Mouse (Mus musculus): ENCODE measurements around the gene Rassf3. TPM values are rescaled to one million over a fixed set of nuclear protein-coding genes. Genes with fewer than 3 reads are reported as not detected.
A peak's percentile ranks its signal among the peaks of the same experiment; 100 is the strongest.

Gene Rassf3
- 6.1 and 6.2 TPM in 2 replicates for polyA plus RNA-seq (2015; fragmentation: Nextera tagmentation; extraction: Ambion mirVana)

- DNase-seq (ENCODE audit: low spot score), result peak; percentile 96
Observed at GRCm38 (mm10) chr10:121476190-121476967, at the start of gene Rassf3. TSS of gene Rassf3 (minus strand) at chr10:121476347.

- no peak for DNase-seq (ENCODE audit: low spot score)
Observed at GRCm38 (mm10) chr10:121520923-121521585, 44.9 kb upstream of the Rassf3 start.

GRCm38 (mm10) chr10:121519710-121520109 is 43.6 kb upstream of the Rassf3 start:
- DNase-seq (ENCODE audit: low spot score), result no peak

GRCm38 (mm10) chr10:121516008-121516600 is 40.0 kb upstream of the Rassf3 start:
- DNase-seq (ENCODE audit: low spot score), result peak; percentile 66

GRCm38 (mm10) chr10:121509751-121510643 is 33.9 kb upstream of the Rassf3 start:
- no peak for DNase-seq (ENCODE audit: low spot score)

- peak; percentile 15 for DNase-seq (ENCODE audit: low spot score)
Observed at GRCm38 (mm10) chr10:121507755-121508544, 31.8 kb upstream of the Rassf3 start.

GRCm38 (mm10) chr10:121506731-121507583 is 30.8 kb upstream of the Rassf3 start:
- DNase-seq (ENCODE audit: low spot score), result peak; percentile 88

- no peak for DNase-seq (ENCODE audit: low spot score)
Observed at GRCm38 (mm10) chr10:121505929-121506328, 29.8 kb upstream of the Rassf3 start.

- DNase-seq (ENCODE audit: low spot score), result peak; percentile 88
Observed at GRCm38 (mm10) chr10:121504973-121505911, 29.1 kb upstream of the Rassf3 start.

- peak; percentile 34 for DNase-seq (ENCODE audit: low spot score)
Observed at GRCm38 (mm10) chr10:121501160-121501559, 25.0 kb upstream of the Rassf3 start.

- DNase-seq (ENCODE audit: low spot score), result no peak
Observed at GRCm38 (mm10) chr10:121500034-121500433, 23.9 kb upstream of the Rassf3 start.

- no peak for DNase-seq (ENCODE audit: low spot score)
Observed at GRCm38 (mm10) chr10:121499063-121499462, 22.9 kb upstream of the Rassf3 start.

GRCm38 (mm10) chr10:121498481-121498904 is 22.3 kb upstream of the Rassf3 start:
- DNase-seq (ENCODE audit: low spot score), result no peak

- peak; percentile 33 for DNase-seq (ENCODE audit: low spot score)
Observed at GRCm38 (mm10) chr10:121497968-121498367, 21.8 kb upstream of the Rassf3 start.

- no peak for DNase-seq (ENCODE audit: low spot score)
Observed at GRCm38 (mm10) chr10:121496616-121497015, 20.5 kb upstream of the Rassf3 start.

GRCm38 (mm10) chr10:121494163-121494425 is 17.9 kb upstream of the Rassf3 start:
- peak; percentile 36 for DNase-seq (ENCODE audit: low spot score)

- no peak for DNase-seq (ENCODE audit: low spot score)
Observed at GRCm38 (mm10) chr10:121493374-121494162, 17.4 kb upstream of the Rassf3 start.

All from thymus, postnatal 0 days (tissue).